Mouse (Mus musculus) heart, embryonic 14.5 days (tissue): ENCODE measurements at regions not wholly inside any gene's neighbourhood (a gene's known extent, or its start where the extent isn't known, plus 50 kb on each side); places are given as distances from the start of the nearest gene placed in this dataset.

ENCODE experiments used
- ATAC-seq: fragments of 200-750 bp; cut with Nextera tagmentation; 2 replicates; pipeline ENCODE4 v1.8.0; 2017; ENCODE audit warnings: low read depth, moderate TSS enrichment; ENCODE audit not compliant: insufficient number of reproducible peaks, insufficient read depth, low FRiP score
- H3K27ac ChIP-seq, 2 experiments: fragments of 200-500 bp in 1 of 2; fragments of 300-500 bp in 1 of 2; sonication (generic) in 1 of 2; replicated peaks in 1 of 2; 2 replicates each; pipeline ENCODE4 v1.5.1; 2012 to 2014; ENCODE audit warnings: low read depth in 2 of 2, low read length in 2 of 2, control low read depth in 1 of 2, mild to moderate bottlenecking in 1 of 2, mixed read lengths in 1 of 2; ENCODE audit not compliant: control insufficient read depth in 1 of 2, insufficient read depth in 1 of 2
- H3K27me3 ChIP-seq: fragments of 300-500 bp; sonication (generic); 2 replicates; pipeline ENCODE4 v1.6.1; 2014; ENCODE audit warnings: mild to moderate bottlenecking, low read length, control low read depth; ENCODE audit not compliant: control insufficient read depth, insufficient read depth
- H3K36me3 ChIP-seq: fragments of 300-500 bp; sonication (generic); 2 replicates; pipeline ENCODE4 v1.6.1; 2014; ENCODE audit warnings: mild to moderate bottlenecking, control low read depth, low read length, mixed read lengths; ENCODE audit not compliant: control insufficient read depth, insufficient read depth
- H3K4me1 ChIP-seq, 2 experiments: fragments of 200-500 bp in 1 of 2; fragments of 300-500 bp in 1 of 2; sonication (generic) in 1 of 2; 2 replicates each; pipeline ENCODE4 v1.6.1; 2012 to 2014; ENCODE audit warnings: low read length in 2 of 2, control low read depth in 1 of 2, mixed read lengths in 1 of 2; ENCODE audit not compliant: control insufficient read depth in 2 of 2, insufficient read depth in 2 of 2
- H3K4me2 ChIP-seq: fragments of 300-500 bp; sonication (generic); 2 replicates; pipeline ENCODE4 v1.6.1; 2014; ENCODE audit warnings: mild to moderate bottlenecking, low read length
- H3K4me3 ChIP-seq, 2 experiments: fragments of 200-500 bp in 1 of 2; fragments of 300-500 bp in 1 of 2; sonication (generic) in 1 of 2; 2 replicates each; pipeline ENCODE4 v1.5.1; 2012 to 2014; ENCODE audit warnings: low read length in 2 of 2, mild to moderate bottlenecking in 2 of 2, control low read depth in 1 of 2, low read depth in 1 of 2, moderate library complexity in 1 of 2; ENCODE audit not compliant: control insufficient read depth in 1 of 2, insufficient read depth in 1 of 2
- H3K9ac ChIP-seq: fragments of 300-500 bp; sonication (generic); 2 replicates; pipeline ENCODE4 v1.6.1; 2014; ENCODE audit warnings: mild to moderate bottlenecking, low read length
- H3K9me3 ChIP-seq: fragments of 300-500 bp; sonication (generic); 2 replicates; pipeline ENCODE4 v1.6.1; 2016; ENCODE audit warnings: low read length, control low read depth; ENCODE audit not compliant: control insufficient read depth
- WGBS: fragments of 180-500 bp; shearing (Covaris S2); extraction: QIAGEN DNeasy Blood & Tissue Kit; methylation state at CpG from one replicate; pipeline ENCODE4 v1.1.7; 2014; 5-methylcytosine and 5-hydroxymethylcytosine counted together

DNA sequence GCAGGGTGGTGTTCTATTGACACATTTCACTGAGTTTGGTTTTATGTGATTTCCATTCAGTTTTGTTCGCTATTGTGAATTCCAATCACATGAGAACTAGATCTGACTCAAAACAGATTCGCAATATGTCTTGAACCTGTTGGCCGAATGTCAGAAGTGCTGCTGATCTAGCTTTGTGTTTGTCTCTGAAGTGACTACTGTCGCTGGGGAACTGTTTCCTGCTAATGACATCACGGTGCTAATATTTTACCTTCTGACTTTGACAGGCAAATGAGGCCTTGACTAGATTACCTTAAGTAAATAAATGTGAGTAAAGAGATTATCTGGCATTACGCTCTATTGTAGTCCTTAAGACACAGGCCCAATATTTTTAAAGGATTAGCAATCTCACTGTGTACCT lies 100.9 kb downstream of the Tfap2a start:
- no peak overlapping the region for H3K4me3 ChIP-seq
- H3K27me3 ChIP-seq, result no peaks in the 10 kb centered on the region
- H3K9ac ChIP-seq, result no peak overlapping the region
- 79% methylated on average over 6 of the region's 6 CpGs for WGBS
- no peaks in the 10 kb centered on the region for H3K36me3 ChIP-seq
- no peak overlapping the region for H3K27ac ChIP-seq
- ATAC-seq, result no peak
- H3K4me2 ChIP-seq, result no peak overlapping the region
- no peaks in the 10 kb centered on the region for H3K4me1 ChIP-seq
- H3K9me3 ChIP-seq, result no peaks in the 10 kb centered on the region

DNA sequence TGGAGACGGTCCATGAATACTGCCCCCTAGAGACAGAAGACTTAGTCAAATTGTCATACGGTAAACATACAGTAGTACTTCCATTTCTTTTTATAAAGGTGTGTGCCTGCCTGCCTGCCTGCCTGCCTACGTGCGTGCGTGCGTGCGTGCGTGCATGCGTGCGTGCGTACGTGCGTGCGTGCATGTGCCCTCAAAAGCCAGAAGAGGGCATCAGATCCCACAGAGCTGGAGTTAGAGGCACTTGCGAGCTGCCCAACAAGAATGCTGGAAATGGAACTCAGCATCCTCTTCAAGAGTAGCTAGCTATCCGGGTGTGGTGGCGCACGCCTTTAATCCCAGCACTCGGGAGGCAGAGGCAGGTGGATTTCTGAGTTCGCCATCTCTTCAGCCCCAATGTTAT lies 120.3 kb downstream of the Tfap2a start:
- WGBS, result 95% methylated on average over 20 of the region's 20 CpGs
- H3K4me3 ChIP-seq, result no peak overlapping the region

DNA sequence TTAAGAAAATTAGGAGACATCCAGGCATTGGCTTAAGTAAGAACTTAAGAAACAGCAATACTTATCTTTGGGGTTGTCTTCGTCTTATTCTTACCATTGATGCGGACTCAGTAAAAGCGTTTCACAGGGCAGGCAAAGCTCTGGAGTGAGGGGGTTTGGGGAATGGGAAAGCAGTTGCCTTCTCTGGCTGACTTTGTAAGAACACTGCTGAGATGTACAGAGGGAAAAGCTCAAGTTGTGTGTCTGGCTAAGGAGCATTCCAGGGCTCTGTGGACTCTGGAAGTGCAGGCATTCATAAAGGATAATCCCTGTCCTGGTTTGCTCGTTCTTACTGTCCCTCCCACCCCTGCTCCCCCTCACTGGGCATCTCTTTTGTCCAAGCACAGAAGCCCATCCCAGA lies 129.7 kb downstream of the Tfap2a start:
- no peak for ATAC-seq
- no peak overlapping the region for H3K9ac ChIP-seq
- no peaks in the 10 kb centered on the region for H3K27me3 ChIP-seq
- H3K27ac ChIP-seq, result no peak overlapping the region
- WGBS, result 74% methylated on average over 4 of the region's 4 CpGs
- H3K36me3 ChIP-seq, result no peaks in the 10 kb centered on the region
- H3K4me1 ChIP-seq, result no peaks in the 10 kb centered on the region; a peak in 1 of 4 replicates
- no peak overlapping the region for H3K4me3 ChIP-seq
- H3K4me2 ChIP-seq, result no peak overlapping the region
- no peaks in the 10 kb centered on the region for H3K9me3 ChIP-seq

More for the DNA sequence above, 120.3 kb downstream of the Tfap2a start:
- no peak for ATAC-seq
- no peak overlapping the region for H3K27ac ChIP-seq
- no peaks in the 10 kb centered on the region for H3K36me3 ChIP-seq
- no peak overlapping the region for H3K4me2 ChIP-seq
- no peaks in the 10 kb centered on the region for H3K4me1 ChIP-seq
- H3K9ac ChIP-seq, result no peak overlapping the region
- H3K27me3 ChIP-seq, result no peaks in the 10 kb centered on the region
- no peaks in the 10 kb centered on the region for H3K9me3 ChIP-seq

DNA sequence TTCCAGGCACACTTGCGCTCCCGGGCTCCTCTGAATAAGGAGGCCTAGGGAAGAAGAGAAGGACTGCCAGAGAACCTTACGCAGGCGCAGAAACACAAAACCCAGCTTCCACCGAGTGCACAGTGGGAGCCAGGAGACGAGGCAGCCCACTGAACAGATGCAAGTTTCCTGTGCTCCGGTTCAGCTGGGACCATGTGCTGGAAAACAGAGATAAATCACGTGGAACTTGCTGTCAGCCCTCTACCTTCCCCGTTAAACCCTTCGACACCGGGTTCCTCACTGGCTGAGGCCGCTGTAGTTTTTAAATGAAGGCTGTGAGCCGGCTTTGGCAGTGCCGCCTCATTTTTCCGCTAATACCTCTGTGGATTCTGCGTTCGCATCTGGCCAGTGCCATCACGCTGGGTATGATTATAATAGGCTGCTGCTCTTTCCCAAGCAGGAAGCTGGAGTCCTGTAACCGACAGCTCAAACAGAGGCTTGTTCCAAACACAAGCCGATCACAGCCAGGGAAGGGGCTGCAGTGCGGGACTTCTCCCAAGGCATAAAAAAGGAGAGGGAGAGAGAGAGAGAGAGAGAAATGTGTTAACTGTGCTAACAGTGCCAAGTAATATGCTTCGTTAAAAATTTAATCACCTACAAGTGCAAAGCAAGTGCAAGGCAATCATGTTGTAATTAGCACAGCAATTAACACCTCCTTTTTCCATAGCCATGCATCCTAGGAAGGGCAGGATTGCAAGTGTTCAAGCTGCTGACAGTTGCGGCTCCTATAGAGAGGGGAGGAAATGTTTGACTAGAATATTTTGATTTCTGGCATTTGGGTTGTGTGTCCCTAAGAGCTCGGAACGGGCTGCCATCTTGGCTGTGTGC lies 131.5 kb downstream of the Tfap2a start:
- no peak overlapping the region for H3K9ac ChIP-seq
- H3K9me3 ChIP-seq, result no peaks in the 10 kb centered on the region
- H3K36me3 ChIP-seq, result no peaks in the 10 kb centered on the region
- 45% methylated on average over 25 of the region's 25 CpGs for WGBS
- H3K27me3 ChIP-seq, result no peaks in the 10 kb centered on the region
- ATAC-seq, result 0 out of 2 replicates have a peak, but pooled peaks have one; percentile 13
- H3K4me2 ChIP-seq, result peak overlapping the region; percentile 55
- no peak overlapping the region for H3K27ac ChIP-seq
- H3K4me1 ChIP-seq, result no peaks in the 10 kb centered on the region; a peak in 1 of 4 replicates
- H3K4me3 ChIP-seq, result peak overlapping the region; percentile 19 to 27

DNA sequence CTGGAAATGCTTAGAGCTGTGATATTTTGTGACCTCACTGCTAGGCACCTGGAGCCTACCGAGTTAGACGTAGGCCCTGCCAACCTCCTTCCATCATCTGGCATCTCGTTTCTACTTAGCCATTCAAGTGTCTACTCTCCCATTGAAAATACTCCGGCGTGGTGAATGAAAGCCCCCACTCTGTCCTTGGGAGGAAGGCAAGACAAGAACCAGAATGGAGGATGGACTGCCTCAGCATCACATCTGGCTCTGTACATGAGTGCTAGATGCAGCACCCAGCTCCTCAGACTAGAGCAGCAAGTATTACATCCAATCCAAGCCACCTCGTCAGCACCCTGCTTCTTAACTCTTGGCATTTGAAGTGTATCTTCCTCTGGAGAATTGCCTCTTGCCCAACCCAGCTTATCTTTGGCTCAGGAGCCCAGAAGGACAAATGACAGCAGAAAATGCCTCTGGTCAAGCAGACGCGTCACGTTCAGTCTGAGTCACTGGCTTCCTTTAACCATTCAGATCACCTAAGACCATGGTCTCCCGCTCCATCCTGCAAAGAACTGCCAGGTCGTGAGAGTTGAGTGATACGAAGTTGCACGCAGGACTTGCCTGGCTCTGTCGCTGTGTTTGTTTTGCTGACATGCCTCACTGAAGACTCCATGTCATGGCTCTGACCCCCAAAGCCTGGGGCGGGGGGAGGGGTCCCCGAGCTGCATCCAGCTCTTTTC lies 132.3 kb downstream of the Tfap2a start:
- Histone ChIP-seq H3K9me3 (no peaks in the 10 kb centered on the region), H3K4me1 (no peaks in the 10 kb centered on the region; a peak in 1 of 4 replicates), H3K27ac (no peak overlapping the region), H3K4me3 (peak overlapping the region in 1 of 2 experiments; percentile 19; a peak in 3 of 4 replicates), H3K36me3 (no peaks in the 10 kb centered on the region), H3K9ac (no peak overlapping the region), H3K4me2 (peak overlapping the region; percentile 55), H3K27me3 (no peaks in the 10 kb centered on the region)
- no peak for ATAC-seq
- 53% methylated on average over 16 of the region's 16 CpGs for whole genome bisulfite sequencing

DNA sequence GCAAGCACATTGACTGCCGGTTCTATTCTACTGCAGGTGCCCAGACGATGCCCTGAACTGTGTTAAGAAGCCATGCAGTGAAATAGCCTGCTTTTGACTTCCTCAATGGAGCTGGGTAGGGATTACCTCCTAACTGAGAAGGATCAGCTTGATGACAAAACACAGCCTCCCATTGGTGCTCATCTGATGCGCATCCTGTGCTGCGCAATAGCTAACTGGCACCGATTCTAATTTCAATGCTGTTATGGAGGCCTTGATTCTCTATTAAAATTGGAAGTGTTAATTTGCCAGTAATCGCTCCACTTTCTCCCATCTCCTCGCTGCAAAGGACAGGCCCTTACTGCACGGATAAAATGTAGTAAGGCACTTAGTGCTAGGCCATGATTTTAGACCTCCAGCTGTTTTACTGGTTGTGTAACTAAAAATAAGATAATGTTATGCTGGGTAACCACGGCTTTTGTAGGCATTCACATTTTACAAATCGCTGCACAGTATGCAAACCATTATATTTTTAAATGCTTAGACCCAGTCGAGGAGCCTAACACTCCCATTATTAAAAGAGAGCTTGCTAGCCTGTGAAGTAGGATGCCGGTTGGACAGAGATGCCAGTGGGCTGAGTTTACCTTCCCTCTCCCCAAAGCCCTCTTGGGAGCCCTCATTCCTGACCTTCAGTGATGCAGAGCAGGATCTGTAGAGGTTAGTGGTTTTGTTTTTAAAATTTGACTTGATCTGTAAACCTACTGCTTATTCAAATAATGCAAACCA lies 163.0 kb downstream of the Tfap2a start:
- no peak for ATAC-seq
- Histone ChIP-seq H3K27me3 (no peaks in the 10 kb centered on the region), H3K9ac (no peak overlapping the region), H3K4me1 (no peaks in the 10 kb centered on the region), H3K9me3 (no peaks in the 10 kb centered on the region), H3K36me3 (no peaks in the 10 kb centered on the region), H3K27ac (no peak overlapping the region), H3K4me2 (no peak overlapping the region), H3K4me3 (no peak overlapping the region)
- WGBS, result 82% methylated on average over 12 of the region's 12 CpGs

DNA sequence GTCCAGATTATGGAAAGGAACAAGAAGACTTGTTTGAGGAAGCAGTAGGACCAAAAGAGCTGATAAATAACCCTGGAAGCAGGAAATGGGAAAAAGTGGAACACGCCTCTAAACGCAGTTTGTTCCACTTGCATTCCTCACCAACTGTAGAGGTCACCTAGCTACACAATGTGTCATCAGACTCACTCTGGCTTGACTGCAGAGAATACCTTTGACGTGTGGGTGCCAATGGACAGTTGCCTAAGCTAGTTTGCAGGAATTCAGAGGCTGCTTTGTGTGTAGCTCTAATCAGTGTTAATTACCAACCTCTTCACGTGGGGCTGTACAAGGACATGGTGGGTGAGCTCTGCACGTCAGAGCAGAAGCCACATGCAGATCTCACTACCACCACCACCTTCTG lies 168.7 kb downstream of the Tfap2a start:
- Histone ChIP-seq H3K4me1 (no peaks in the 10 kb centered on the region), H3K9me3 (no peaks in the 10 kb centered on the region), H3K27me3 (no peaks in the 10 kb centered on the region), H3K4me2 (no peak overlapping the region), H3K4me3 (no peak overlapping the region), H3K27ac (no peak overlapping the region), H3K36me3 (no peaks in the 10 kb centered on the region), H3K9ac (no peak overlapping the region)
- 48% methylated on average over 5 of the region's 5 CpGs for whole genome bisulfite sequencing
- no peak for ATAC-seq
